Mouse (Mus musculus) small intestine, adult 2 months (tissue): ENCODE measurements around the gene Vmn1r215.

Source experiments
- CTCF ChIP-seq: fragments of 200-500 bp; IDR thresholded peaks from 2 replicates; pipeline ENCODE4 v1.5.1; 2012; ENCODE audit warnings: low read depth, mild to moderate bottlenecking, control low read depth, inconsistent platforms, low read length, moderate library complexity, mixed read lengths; ENCODE audit not compliant: insufficient replicate concordance, insufficient read length; ENCODE audit errors: extremely low read depth
- POLR2A ChIP-seq: fragments of 200-500 bp; IDR thresholded peaks from 2 replicates; pipeline ENCODE4 v1.6.1; 2012; ENCODE audit warnings: low read depth, mild to moderate bottlenecking, control low read depth, inconsistent platforms, low read length, moderate library complexity

DNA sequence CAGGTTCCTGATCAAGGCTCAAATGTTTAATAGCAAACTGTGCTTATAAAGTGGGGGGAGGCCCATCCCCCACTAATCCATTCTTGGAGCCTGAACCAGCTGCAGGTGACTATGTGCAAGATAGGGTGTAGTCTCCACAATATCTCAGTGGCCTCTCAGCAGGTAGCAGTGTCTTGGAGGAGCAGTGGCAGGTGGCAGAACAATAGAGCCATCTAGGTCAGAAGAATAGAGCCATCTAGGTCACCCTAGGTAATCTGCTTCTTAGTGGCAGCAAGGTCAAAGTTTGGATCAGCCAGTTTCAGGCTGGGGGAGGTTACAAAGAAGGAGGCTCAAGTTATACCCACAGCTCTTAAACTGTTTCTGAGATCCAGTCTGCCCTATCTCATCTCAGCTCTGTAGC lies 43.0 kb upstream of the Vmn1r215 start:
- TF ChIP-seq POLR2A (no peak), CTCF (no peak)
